ENCODE assay signal across 8 mouse cellular contexts in genomic region chr2:93303585-93304272, GRCm38 (mm10). TPM values are rescaled to one million over a fixed set of nuclear protein-coding genes. Genes with fewer than 3 reads are reported as not detected.
DNase-seq lines count a peak whose midpoint lies in the region; ATAC-seq lines count a peak whose summit lies in the region.

No protein-coding gene starts in this region.

- intact Hi-C loops in left cerebral cortex, postnatal 4 days (cut with DNase I) = no loop called here

- H3K4me2 ChIP-seq in forebrain, embryonic 11.5 days (ENCODE audit: low read depth, low read length, severe bottlenecking) = peak overlapping the region; percentile 18; the same call in 1 of the 2 replicates
- no peak overlapping the region for H3K4me2 ChIP-seq in hindbrain, embryonic 14.5 days (replicated peaks)
- H3K4me2 ChIP-seq in midbrain, embryonic 12.5 days (replicated peaks) = peak overlapping the region; percentile 26; the same call in 1 of the 2 replicates

- no peaks in the 10 kb centered on the region for H3K9me3 ChIP-seq in forebrain, embryonic 11.5 days (ENCODE audit: control insufficient read depth, low read length)
- no peaks in the 10 kb centered on the region for H3K9me3 ChIP-seq in hindbrain, embryonic 14.5 days (ENCODE audit: control insufficient read depth, low read length)
- H3K9me3 ChIP-seq in midbrain, embryonic 12.5 days = no peaks in the 10 kb centered on the region

- peak overlapping the region; percentile 89 for H3K27ac ChIP-seq in forebrain, embryonic 11.5 days (ENCODE audit: low read depth, low read length)
- peak overlapping the region; percentile 84 for H3K27ac ChIP-seq in hindbrain, embryonic 14.5 days
- H3K27ac ChIP-seq in midbrain, embryonic 12.5 days (replicated peaks) = peak overlapping the region; percentile 79

- DNase-seq in embryo, embryonic 10 days (ENCODE audit: low spot score) = peak; percentile 75
- DNase-seq in forebrain, embryonic 11.5 days (ENCODE audit: low spot score) = no peak
- DNase-seq in hindbrain, embryonic 14.5 days (ENCODE audit: low spot score) = peak; percentile 43
- no peak for DNase-seq in left cerebral cortex, postnatal 4 days
- no peak for DNase-seq in gastrocnemius, adult 8-10 months (ENCODE audit: low spot score in 2 of 2)
- DNase-seq in right cerebral cortex, adult 2 months (ENCODE audit: low spot score in 2 of 2) = no peak
- DNase-seq in cerebellum, adult 9-11 months = no peak

- peak overlapping the region; percentile 41 for H3K9ac ChIP-seq in forebrain, embryonic 11.5 days (ENCODE audit: low read length)
- no peak overlapping the region; the same call in 1 of the 2 replicates for H3K9ac ChIP-seq in hindbrain, embryonic 14.5 days
- no peak overlapping the region; the same call in 1 of the 2 replicates for H3K9ac ChIP-seq in midbrain, embryonic 12.5 days (replicated peaks)

- no peaks in the 10 kb centered on the region for H3K36me3 ChIP-seq in forebrain, embryonic 11.5 days (ENCODE audit: control insufficient read depth, insufficient read depth, low read length)
- no peaks in the 10 kb centered on the region for H3K36me3 ChIP-seq in hindbrain, embryonic 14.5 days (replicated peaks; ENCODE audit: control insufficient read depth, insufficient read depth)
- H3K36me3 ChIP-seq in midbrain, embryonic 12.5 days = 0 out of 2 replicates have a peak, but pooled peaks cover 5% of the 10 kb centered on the region

- 5% methylated on average over 16 of the region's 16 CpGs for WGBS in forebrain, embryonic 11.5 days
- WGBS in hindbrain, embryonic 14.5 days = 14% methylated on average over 16 of the region's 16 CpGs
- 8% methylated on average over 16 of the region's 16 CpGs for WGBS in midbrain, embryonic 12.5 days

- H3K4me1 ChIP-seq in forebrain, embryonic 11.5 days (replicated peaks; ENCODE audit: control insufficient read depth, insufficient read depth, low read length) = peaks cover 19% of the 10 kb centered on the region
- H3K4me1 ChIP-seq in hindbrain, embryonic 14.5 days (replicated peaks; ENCODE audit: control insufficient read depth, insufficient read depth, low read length) = peaks cover 23% of the 10 kb centered on the region
- H3K4me1 ChIP-seq in midbrain, embryonic 12.5 days = peaks cover 24% of the 10 kb centered on the region

- ATAC-seq in forebrain, embryonic 11.5 days (replicated peaks; ENCODE audit: low FRiP score) = peak; percentile 78
- peak; percentile 49; the same call in 1 of the 2 replicates for ATAC-seq in hindbrain, embryonic 14.5 days (ENCODE audit: low FRiP score)
- peak; percentile 44 for ATAC-seq in midbrain, embryonic 12.5 days (ENCODE audit: low FRiP score, low read depth)

- H3K27me3 ChIP-seq in forebrain, embryonic 11.5 days (ENCODE audit: control insufficient read depth, insufficient read depth, low read length) = no peaks in the 10 kb centered on the region
- H3K27me3 ChIP-seq in hindbrain, embryonic 14.5 days (ENCODE audit: control insufficient read depth, insufficient read depth, low read length) = no peaks in the 10 kb centered on the region
- no peaks in the 10 kb centered on the region for H3K27me3 ChIP-seq in midbrain, embryonic 12.5 days

- H3K4me3 ChIP-seq in forebrain, embryonic 11.5 days (ENCODE audit: low read depth, low read length) = no peak overlapping the region
- H3K4me3 ChIP-seq in hindbrain, embryonic 14.5 days (replicated peaks; ENCODE audit: low read length) = no peak overlapping the region
- no peak overlapping the region for H3K4me3 ChIP-seq in midbrain, embryonic 12.5 days

RNA-seq across cellular contexts. Expression of gene Tspan18, which starts 30.6 kb away (rescaled TPM):
- 54.1 and 56.4 TPM in 2 replicates for polyA plus RNA-seq in forebrain, embryonic 11.5 days (2014; fragmentation: Nextera tagmentation; extraction: Ambion mirVana)
- polyA plus RNA-seq in hindbrain, embryonic 14.5 days (2014; fragmentation: Nextera tagmentation; extraction: Ambion mirVana) = 28.6 and 31.3 TPM in 2 replicates
- polyA plus RNA-seq in midbrain, embryonic 12.5 days (2016; fragmentation: Nextera tagmentation; extraction: Ambion mirVana) = 24.6 and 34.1 TPM in 2 replicates
- 10 to 100 TPM; 13.8 to 14.6 TPM for total RNA-seq in left cerebral cortex, postnatal 4 days (2021)
- 1 to 10 TPM in 3 of 4 experiments, under 1 TPM in 1; 0.97 to 1.5 (median 1.4) TPM for total RNA-seq in gastrocnemius, adult 8-10 months (2022)

Comparison
In these comparisons a context has a peak if more than half of its experiments do, and no peak if none do; other contexts are left out.
1. DNase-seq: peak in embryo, embryonic 10 days (single experiment) and hindbrain, embryonic 14.5 days (single experiment); none in forebrain, embryonic 11.5 days (single experiment), left cerebral cortex, postnatal 4 days (single experiment), gastrocnemius, adult 8-10 months (0 of 2), right cerebral cortex, adult 2 months (0 of 2) and cerebellum, adult 9-11 months (single experiment).
2. Peak in every context shown above with its lines, with median percentiles within 50 percentile points of each other: ATAC-seq and H3K27ac ChIP-seq.